Mouse (Mus musculus) ES-Bruce4 (cell line): ENCODE measurements at regions not wholly inside any gene's neighbourhood (a gene's known extent, or its start where the extent isn't known, plus 50 kb on each side); places are given as distances from the start of the nearest gene placed in this dataset.

Source experiments
- CTCF ChIP-seq: IDR thresholded peaks from one replicate; pipeline ENCODE4 v1.8.1; 2011; ENCODE audit warnings: low read depth, low read length
- EP300 ChIP-seq: IDR thresholded peaks from 2 replicates; pipeline ENCODE4 v1.6.1; 2011; ENCODE audit warnings: low read depth, low read length; ENCODE audit not compliant: insufficient read depth

- TF ChIP-seq EP300 (no peak), CTCF (no peak)
These were observed 583.1 kb upstream of the Kdm8 start for GRCm38 (mm10) chr7:124861397-124861796.
